Mouse (Mus musculus): ENCODE results near the gene Cdk19. TPM values are rescaled to one million over a fixed set of nuclear protein-coding genes. Genes with fewer than 3 reads are reported as not detected.
A peak's percentile ranks its signal among the peaks of the same experiment; 100 is the strongest.

Gene Cdk19
- polyA plus RNA-seq, 1 experiment from 2014 or later, result 6.1 TPM

GRCm38 (mm10) chr10:40350245-40350932 lies 11.0 kb downstream of the Cdk19 start:
- Histone ChIP-seq H3K4me3 (peak overlapping the region; percentile 67), H3K27ac (replicated peaks) (peak overlapping the region; percentile 97), H3K4me2 (peak overlapping the region; percentile 75), H3K27me3 (replicated peaks) (no peaks in the 10 kb centered on the region), H3K4me1 (peaks cover 27% of the 10 kb centered on the region), H3K9me3 (no peaks in the 10 kb centered on the region), H3K9ac (peak overlapping the region; percentile 84), H3K36me3 (no peaks in the 10 kb centered on the region)
- no peak for ATAC-seq (ENCODE audit: extremely low read depth, insufficient number of reproducible peaks, low FRiP score, low TSS enrichment)
- 35% methylated on average over 12 of the region's 12 CpGs for WGBS

DNA sequence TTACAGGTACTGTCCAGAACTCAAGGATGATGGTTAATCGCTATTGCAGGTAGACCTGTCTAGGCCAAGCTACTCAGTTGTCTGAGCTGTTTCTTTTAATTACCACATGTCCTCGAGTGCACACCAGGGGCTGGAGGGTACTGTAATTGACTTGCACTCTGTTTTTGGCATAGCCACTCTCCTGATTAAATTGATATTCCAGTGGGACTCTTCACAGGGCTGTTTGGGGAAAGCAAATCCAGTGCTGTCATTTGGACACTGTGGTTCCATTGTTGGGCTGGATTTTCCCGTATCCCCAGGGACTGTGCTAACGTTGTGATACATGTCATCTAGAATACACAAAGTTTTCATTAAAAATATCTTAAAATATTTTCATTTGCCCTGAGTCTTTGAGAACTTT lies 11.8 kb downstream of the Cdk19 start:
- H3K4me1 ChIP-seq, result peaks cover 32% of the 10 kb centered on the region
- no peak overlapping the region for H3K27ac ChIP-seq (replicated peaks)
- ATAC-seq (ENCODE audit: extremely low read depth, insufficient number of reproducible peaks, low FRiP score, low TSS enrichment), result no peak
- peak overlapping the region; percentile 67; the same call in 1 of the 2 replicates for H3K4me3 ChIP-seq
- WGBS, result 77% methylated on average over 4 of the region's 4 CpGs
- H3K4me2 ChIP-seq, result peak overlapping the region; percentile 75
- no peaks in the 10 kb centered on the region for H3K9me3 ChIP-seq
- no peaks in the 10 kb centered on the region for H3K27me3 ChIP-seq (replicated peaks)
- H3K36me3 ChIP-seq, result no peaks in the 10 kb centered on the region
- no peak overlapping the region for H3K9ac ChIP-seq

DNA sequence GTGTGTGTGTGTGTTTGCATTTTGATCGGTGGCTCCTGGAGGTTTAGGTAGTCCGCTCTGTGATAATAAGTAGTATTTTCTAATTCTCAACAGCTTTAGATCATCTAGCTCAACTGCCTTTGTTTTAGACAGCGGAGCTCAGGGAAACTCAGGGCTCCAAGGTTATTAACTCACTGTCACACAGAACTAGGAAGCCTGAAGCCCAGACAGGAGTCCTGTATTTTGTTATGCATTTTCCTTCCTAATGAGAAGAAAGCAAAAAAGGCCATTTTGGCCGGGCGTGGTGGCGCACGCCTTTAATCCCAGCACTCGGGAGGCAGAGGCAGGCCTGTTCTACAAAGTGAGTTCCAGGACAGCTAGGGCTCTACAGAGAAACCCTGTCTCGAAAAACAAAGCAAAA lies 14.7 kb downstream of the Cdk19 start:
- Histone ChIP-seq H3K4me1 (peaks cover 29% of the 10 kb centered on the region), H3K36me3 (no peaks in the 10 kb centered on the region), H3K4me2 (no peak overlapping the region), H3K9ac (no peak overlapping the region), H3K9me3 (no peaks in the 10 kb centered on the region), H3K27me3 (replicated peaks) (no peaks in the 10 kb centered on the region), H3K27ac (replicated peaks) (no peak overlapping the region), H3K4me3 (no peak overlapping the region)
- 86% methylated on average over 9 of the region's 9 CpGs for WGBS
- ATAC-seq (ENCODE audit: extremely low read depth, insufficient number of reproducible peaks, low FRiP score, low TSS enrichment), result no peak

DNA sequence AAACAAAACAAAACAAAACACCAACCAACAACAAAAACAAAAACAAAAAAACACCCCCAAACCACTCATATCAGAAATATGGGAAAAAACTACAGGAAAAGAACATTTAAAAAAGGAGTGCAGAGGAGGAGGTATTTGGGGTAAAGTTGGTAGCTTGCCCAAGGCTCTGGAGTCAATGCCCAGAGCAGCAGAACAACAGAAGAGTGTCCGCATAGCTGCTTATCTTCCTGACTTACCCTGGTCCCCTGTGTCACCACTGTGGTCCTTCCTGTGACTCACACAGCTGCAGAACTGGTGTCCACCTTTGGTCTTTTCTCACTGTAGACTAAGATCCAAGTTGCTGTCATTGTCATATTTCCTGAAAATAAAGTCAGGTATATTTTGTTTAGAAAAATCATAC lies 15.2 kb downstream of the Cdk19 start:
- H3K9me3 ChIP-seq, result no peaks in the 10 kb centered on the region
- no peak overlapping the region for H3K4me2 ChIP-seq
- peaks cover 29% of the 10 kb centered on the region for H3K4me1 ChIP-seq
- H3K4me3 ChIP-seq, result no peak overlapping the region
- H3K27ac ChIP-seq (replicated peaks), result no peak overlapping the region
- no peaks in the 10 kb centered on the region for H3K27me3 ChIP-seq (replicated peaks)
- H3K36me3 ChIP-seq, result no peaks in the 10 kb centered on the region
- ATAC-seq (ENCODE audit: extremely low read depth, insufficient number of reproducible peaks, low FRiP score, low TSS enrichment), result no peak
- 21% methylated on average over 1 of the region's 1 CpGs for WGBS
- H3K9ac ChIP-seq, result no peak overlapping the region

DNA sequence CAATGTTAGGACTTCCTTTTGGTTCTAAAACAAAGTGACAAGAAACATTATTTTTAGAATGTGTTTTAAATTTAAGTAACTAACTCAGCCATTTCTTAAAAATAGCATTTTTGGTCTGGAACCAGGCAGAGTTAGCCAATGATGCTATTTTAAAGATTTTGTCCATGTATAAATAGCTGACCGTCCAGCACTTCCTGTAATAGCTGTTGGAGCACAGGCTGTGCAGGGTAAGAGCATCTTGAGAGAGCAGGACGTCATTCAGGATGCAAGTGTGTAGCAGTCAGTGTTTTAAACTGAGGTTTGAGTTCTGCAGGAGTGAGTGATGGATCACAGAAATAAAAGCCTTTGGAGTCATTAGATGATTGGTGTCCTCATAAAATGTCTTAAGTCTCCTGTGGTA lies 18.8 kb downstream of the Cdk19 start:
- peaks cover 27% of the 10 kb centered on the region for H3K4me1 ChIP-seq
- H3K9me3 ChIP-seq, result no peaks in the 10 kb centered on the region
- H3K27me3 ChIP-seq (replicated peaks), result no peaks in the 10 kb centered on the region
- H3K36me3 ChIP-seq, result no peaks in the 10 kb centered on the region
- no peak overlapping the region for H3K4me3 ChIP-seq
- no peak overlapping the region for H3K9ac ChIP-seq
- H3K27ac ChIP-seq (replicated peaks), result no peak overlapping the region
- 47% methylated on average over 2 of the region's 2 CpGs for WGBS
- no peak overlapping the region for H3K4me2 ChIP-seq
- no peak for ATAC-seq (ENCODE audit: extremely low read depth, insufficient number of reproducible peaks, low FRiP score, low TSS enrichment)

DNA sequence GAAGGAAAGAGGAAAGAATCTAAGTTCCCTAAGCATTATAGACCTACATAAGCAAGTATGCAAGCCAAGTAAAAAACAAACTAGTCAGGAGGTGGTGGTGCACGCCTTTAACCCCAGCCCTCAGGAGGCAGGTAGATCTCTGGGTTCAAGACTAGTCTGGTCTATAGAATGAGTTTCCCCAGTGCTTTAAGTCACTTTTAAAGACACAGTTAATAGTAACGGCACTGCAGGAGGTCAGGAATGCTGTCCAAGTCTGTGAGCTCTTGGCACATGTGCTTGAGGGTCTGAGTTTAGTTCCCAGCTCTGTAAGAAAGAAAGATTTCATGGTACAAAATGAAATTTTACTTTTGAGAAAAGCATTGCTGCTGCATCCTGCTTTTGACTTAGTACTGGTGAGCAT lies 19.8 kb downstream of the Cdk19 start:
- H3K4me2 ChIP-seq, result no peak overlapping the region
- no peaks in the 10 kb centered on the region for H3K9me3 ChIP-seq
- no peaks in the 10 kb centered on the region for H3K36me3 ChIP-seq
- H3K4me1 ChIP-seq, result peaks cover 28% of the 10 kb centered on the region
- no peak overlapping the region for H3K9ac ChIP-seq
- H3K27me3 ChIP-seq (replicated peaks), result no peaks in the 10 kb centered on the region
- H3K4me3 ChIP-seq, result no peak overlapping the region
- H3K27ac ChIP-seq (replicated peaks), result no peak overlapping the region
- no peak for ATAC-seq (ENCODE audit: extremely low read depth, insufficient number of reproducible peaks, low FRiP score, low TSS enrichment)
- WGBS, result 79% methylated on average over 2 of the region's 2 CpGs

- H3K4me3 ChIP-seq, result no peak overlapping the region
- H3K36me3 ChIP-seq, result no peaks in the 10 kb centered on the region
- ATAC-seq (ENCODE audit: extremely low read depth, insufficient number of reproducible peaks, low FRiP score, low TSS enrichment), result no peak
- H3K27me3 ChIP-seq (replicated peaks), result no peaks in the 10 kb centered on the region
- H3K9ac ChIP-seq, result no peak overlapping the region
- WGBS, result 8% methylated on average over 4 of the region's 4 CpGs
- H3K27ac ChIP-seq (replicated peaks), result no peak overlapping the region
- peaks cover 18% of the 10 kb centered on the region for H3K4me1 ChIP-seq
- H3K9me3 ChIP-seq, result no peaks in the 10 kb centered on the region
- 0 out of 2 replicates have a peak overlapping the region, but pooled peaks have one; percentile 0 for H3K4me2 ChIP-seq
These were observed 23.6 kb downstream of the Cdk19 start for GRCm38 (mm10) chr10:40363004-40363403.

DNA sequence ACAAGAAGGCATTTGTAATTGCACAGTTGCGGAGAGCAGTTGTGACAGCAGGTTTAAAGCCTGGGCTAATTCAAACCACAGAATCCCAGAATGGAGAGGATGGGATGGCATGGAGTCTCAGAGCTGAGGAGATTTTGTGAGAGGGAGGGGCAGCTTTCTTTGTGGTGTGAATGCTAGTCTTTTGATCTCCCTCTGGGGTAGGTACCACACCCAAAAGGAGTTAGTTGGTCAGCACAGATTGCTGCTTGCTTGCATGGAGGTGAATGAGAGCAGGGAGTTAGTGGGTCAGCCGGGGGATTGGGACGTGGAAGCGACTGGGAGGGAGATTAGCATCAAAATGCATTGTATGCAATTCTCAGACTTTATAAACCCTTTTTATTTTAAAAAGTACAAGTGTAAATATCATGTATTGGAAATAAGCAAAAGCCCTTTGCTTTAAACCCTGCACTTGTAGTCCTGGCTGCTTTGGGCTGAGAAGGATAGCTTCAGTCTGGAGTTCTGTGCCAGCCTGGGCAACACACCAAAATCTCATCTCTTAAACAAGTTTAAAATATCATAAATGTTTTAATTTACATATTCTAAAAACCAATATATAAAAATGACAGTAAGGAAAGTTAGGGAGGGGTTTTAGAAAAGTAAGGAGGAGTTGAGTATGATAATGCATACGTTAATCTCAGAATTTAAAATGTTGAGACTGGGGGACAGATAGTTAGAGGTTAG lies 25.4 kb downstream of the Cdk19 start:
- no peak overlapping the region for H3K4me2 ChIP-seq
- WGBS, result 73% methylated on average over 5 of the region's 5 CpGs
- no peak for ATAC-seq (ENCODE audit: extremely low read depth, insufficient number of reproducible peaks, low FRiP score, low TSS enrichment)
- H3K27ac ChIP-seq (replicated peaks), result no peak overlapping the region
- no peaks in the 10 kb centered on the region for H3K9me3 ChIP-seq
- no peak overlapping the region for H3K4me3 ChIP-seq
- H3K4me1 ChIP-seq, result peaks cover 17% of the 10 kb centered on the region
- H3K36me3 ChIP-seq, result no peaks in the 10 kb centered on the region
- no peak overlapping the region for H3K9ac ChIP-seq
- H3K27me3 ChIP-seq (replicated peaks), result no peaks in the 10 kb centered on the region

- H3K4me3 ChIP-seq, result no peak overlapping the region
- WGBS, result 89% methylated on average over 2 of the region's 2 CpGs
- H3K4me2 ChIP-seq, result no peak overlapping the region
- no peaks in the 10 kb centered on the region for H3K9me3 ChIP-seq
- no peaks in the 10 kb centered on the region for H3K27me3 ChIP-seq (replicated peaks)
- ATAC-seq (ENCODE audit: extremely low read depth, insufficient number of reproducible peaks, low FRiP score, low TSS enrichment), result no peak
- no peak overlapping the region for H3K27ac ChIP-seq (replicated peaks)
- no peak overlapping the region for H3K9ac ChIP-seq
- no peaks in the 10 kb centered on the region for H3K36me3 ChIP-seq
- H3K4me1 ChIP-seq, result peaks cover 17% of the 10 kb centered on the region
These were observed 26.6 kb downstream of the Cdk19 start for GRCm38 (mm10) chr10:40365991-40366390.

- H3K9me3 ChIP-seq, result no peaks in the 10 kb centered on the region
- H3K27me3 ChIP-seq (replicated peaks), result no peaks in the 10 kb centered on the region
- H3K4me1 ChIP-seq, result peaks cover 14% of the 10 kb centered on the region
- no peak overlapping the region for H3K27ac ChIP-seq (replicated peaks)
- H3K4me3 ChIP-seq, result no peak overlapping the region
- WGBS, result 75% methylated on average over 1 of the region's 1 CpGs
- no peaks in the 10 kb centered on the region for H3K36me3 ChIP-seq
- ATAC-seq (ENCODE audit: extremely low read depth, insufficient number of reproducible peaks, low FRiP score, low TSS enrichment), result no peak
- no peak overlapping the region for H3K4me2 ChIP-seq
- H3K9ac ChIP-seq, result no peak overlapping the region
These were observed 29.2 kb downstream of the Cdk19 start for GRCm38 (mm10) chr10:40368516-40368915.

- H3K4me2 ChIP-seq, result no peak overlapping the region
- no peak for ATAC-seq (ENCODE audit: extremely low read depth, insufficient number of reproducible peaks, low FRiP score, low TSS enrichment)
- no peak overlapping the region for H3K9ac ChIP-seq
- H3K27me3 ChIP-seq (replicated peaks), result no peaks in the 10 kb centered on the region
- peaks cover 14% of the 10 kb centered on the region for H3K4me1 ChIP-seq
- no peaks in the 10 kb centered on the region for H3K9me3 ChIP-seq
- H3K36me3 ChIP-seq, result no peaks in the 10 kb centered on the region
- no peak overlapping the region for H3K27ac ChIP-seq (replicated peaks)
- H3K4me3 ChIP-seq, result no peak overlapping the region
These were observed 30.8 kb downstream of the Cdk19 start for GRCm38 (mm10) chr10:40370156-40370555.

Measured in heart, embryonic 13.5 days (tissue).